Comparison of ENCODE assay signal across 8 mouse cellular contexts in genomic region chr2:130365211-130366094, GRCm38 (mm10). TPM values are rescaled to one million over a fixed set of nuclear protein-coding genes. Genes with fewer than 3 reads are reported as not detected.
DNase-seq lines count a peak whose midpoint lies in the region; ATAC-seq lines count a peak whose summit lies in the region.

No protein-coding gene starts in this region.

- peak; percentile 57 for DNase-seq in R1 (ENCODE audit: low read depth, low spot score)
- peak; percentile 32 for DNase-seq in embryo, embryonic 11 days
- peak; percentile 89 for DNase-seq in midbrain, embryonic 11.5 days (ENCODE audit: low spot score, missing footprints)
- DNase-seq in thymus, postnatal 4 days, result peak; percentile 68

- 0 out of 2 replicates have a peak, but pooled peaks have one; percentile 33 for ATAC-seq in hindbrain, embryonic 13.5 days (ENCODE audit: low FRiP score)
- peak; percentile 35; the same call in 1 of the 2 replicates for ATAC-seq in midbrain, embryonic 11.5 days (ENCODE audit: low FRiP score)
- no peak for ATAC-seq in erythroblast, adult 5-6 weeks (replicated peaks; ENCODE audit: low FRiP score, poor library complexity, severe bottlenecking)
- no peak for ATAC-seq in activated CD4-positive, CD25-positive, alpha-beta regulatory T cell, adult 4 months
- ATAC-seq in monocyte, adult 5-6 weeks (replicated peaks; ENCODE audit: insufficient number of reproducible peaks, low FRiP score, low TSS enrichment, poor library complexity, severe bottlenecking), result no peak

- H3K9me3 ChIP-seq in hindbrain, embryonic 13.5 days, result no peaks in the 10 kb centered on the region
- no peaks in the 10 kb centered on the region for H3K9me3 ChIP-seq in midbrain, embryonic 11.5 days (ENCODE audit: control insufficient read depth, low read length)

- H3K27ac ChIP-seq in hindbrain, embryonic 13.5 days, result no peak overlapping the region
- H3K27ac ChIP-seq in midbrain, embryonic 11.5 days (ENCODE audit: low read depth, low read length), result no peak overlapping the region

- H3K4me2 ChIP-seq in hindbrain, embryonic 13.5 days, result peak overlapping the region; percentile 56
- peak overlapping the region; percentile 41 for H3K4me2 ChIP-seq in midbrain, embryonic 11.5 days

- H3K4me3 ChIP-seq in hindbrain, embryonic 13.5 days, result peak overlapping the region; percentile 35
- H3K4me3 ChIP-seq in midbrain, embryonic 11.5 days (ENCODE audit: low read depth, low read length), result peak overlapping the region; percentile 24

- H3K4me1 ChIP-seq in hindbrain, embryonic 13.5 days (replicated peaks), result peaks cover 20% of the 10 kb centered on the region
- H3K4me1 ChIP-seq in midbrain, embryonic 11.5 days (ENCODE audit: control insufficient read depth, insufficient read depth, low read length), result peaks cover 7% of the 10 kb centered on the region

- peaks cover 62% of the 10 kb centered on the region for H3K27me3 ChIP-seq in hindbrain, embryonic 13.5 days
- H3K27me3 ChIP-seq in midbrain, embryonic 11.5 days (ENCODE audit: control insufficient read depth, insufficient read depth, low read length), result peaks cover 31% of the 10 kb centered on the region

- 9% methylated on average over 30 of the region's 30 CpGs for WGBS in hindbrain, embryonic 13.5 days
- 6% methylated on average over 30 of the region's 30 CpGs for WGBS in midbrain, embryonic 11.5 days

- H3K36me3 ChIP-seq in hindbrain, embryonic 13.5 days, result no peaks in the 10 kb centered on the region
- H3K36me3 ChIP-seq in midbrain, embryonic 11.5 days (ENCODE audit: control insufficient read depth, insufficient read depth, low read length), result no peaks in the 10 kb centered on the region

- peak overlapping the region; percentile 64 for H3K9ac ChIP-seq in hindbrain, embryonic 13.5 days
- H3K9ac ChIP-seq in midbrain, embryonic 11.5 days (ENCODE audit: low read length), result peak overlapping the region; percentile 14

RNA-seq across cellular contexts. Expression of gene Cpxm1, which starts 31.9 kb away (rescaled TPM):
- 29.0 and 32.6 TPM in 2 replicates for polyA plus RNA-seq in hindbrain, embryonic 13.5 days (2015; fragmentation: Nextera tagmentation; extraction: Ambion mirVana)
- 26.7 and 27.8 TPM in 2 replicates for polyA plus RNA-seq in midbrain, embryonic 11.5 days (2014; fragmentation: Nextera tagmentation; extraction: Ambion mirVana)
- not detected in 2 replicates for total RNA-seq in erythroblast, adult 5-6 weeks (2015; ENCODE audit: low replicate concordance)
- total RNA-seq in erythroblast, adult 5-6 weeks (2017; ENCODE audit: low replicate concordance), result not detected in 2 replicates
- polyA plus RNA-seq in activated CD4-positive, CD25-positive, alpha-beta regulatory T cell, adult 4 months (2017; shearing (Covaris generic)), result 1 to 10 TPM in 1 of 2 experiments, under 1 TPM in 1; 0.24 to 1.2 TPM
- total RNA-seq in monocyte, adult 5-6 weeks (2017), result 0.19 to 0.67 TPM in 2 of 3 replicates, not detected in the other

RNA-seq across cellular contexts. Expression of gene Gm28372, which starts 39.6 kb away (rescaled TPM):
- 0.16 TPM in 1 of 2 replicates, not detected in the other for polyA plus RNA-seq in hindbrain, embryonic 13.5 days (2015; fragmentation: Nextera tagmentation; extraction: Ambion mirVana)
- polyA plus RNA-seq in midbrain, embryonic 11.5 days (2014; fragmentation: Nextera tagmentation; extraction: Ambion mirVana), result not detected in 2 replicates
- not detected in 2 replicates for total RNA-seq in erythroblast, adult 5-6 weeks (2015; ENCODE audit: low replicate concordance)
- total RNA-seq in erythroblast, adult 5-6 weeks (2017; ENCODE audit: low replicate concordance), result not detected in 2 replicates
- not detected for polyA plus RNA-seq in activated CD4-positive, CD25-positive, alpha-beta regulatory T cell, adult 4 months (2017; shearing (Covaris generic))
- not detected in 3 replicates for total RNA-seq in monocyte, adult 5-6 weeks (2017)

RNA-seq across cellular contexts. Expression of gene 1700020A23Rik, which starts 39.6 kb away (rescaled TPM):
- 0.68 and 0.83 TPM in 2 replicates for polyA plus RNA-seq in hindbrain, embryonic 13.5 days (2015; fragmentation: Nextera tagmentation; extraction: Ambion mirVana)
- not detected in 2 replicates for polyA plus RNA-seq in midbrain, embryonic 11.5 days (2014; fragmentation: Nextera tagmentation; extraction: Ambion mirVana)
- not detected in 2 replicates for total RNA-seq in erythroblast, adult 5-6 weeks (2015; ENCODE audit: low replicate concordance)
- total RNA-seq in erythroblast, adult 5-6 weeks (2017; ENCODE audit: low replicate concordance), result not detected in 2 replicates
- not detected for polyA plus RNA-seq in activated CD4-positive, CD25-positive, alpha-beta regulatory T cell, adult 4 months (2017; shearing (Covaris generic))
- not detected in 3 replicates for total RNA-seq in monocyte, adult 5-6 weeks (2017)

RNA-seq across cellular contexts. Expression of gene Tmem239, which starts 40.8 kb away (rescaled TPM):
- 0.23 and 0.38 TPM in 2 replicates for polyA plus RNA-seq in hindbrain, embryonic 13.5 days (2015; fragmentation: Nextera tagmentation; extraction: Ambion mirVana)
- not detected in 2 replicates for polyA plus RNA-seq in midbrain, embryonic 11.5 days (2014; fragmentation: Nextera tagmentation; extraction: Ambion mirVana)
- total RNA-seq in erythroblast, adult 5-6 weeks (2015; ENCODE audit: low replicate concordance), result not detected in 2 replicates
- not detected in 2 replicates for total RNA-seq in erythroblast, adult 5-6 weeks (2017; ENCODE audit: low replicate concordance)
- polyA plus RNA-seq in activated CD4-positive, CD25-positive, alpha-beta regulatory T cell, adult 4 months (2017; shearing (Covaris generic)), result not detected
- not detected in 3 replicates for total RNA-seq in monocyte, adult 5-6 weeks (2017)

RNA-seq across cellular contexts. Expression of gene Vps16, which starts 58.7 kb away (rescaled TPM):
- 99.9 and 113 TPM in 2 replicates for polyA plus RNA-seq in hindbrain, embryonic 13.5 days (2015; fragmentation: Nextera tagmentation; extraction: Ambion mirVana)
- 83.7 and 91.7 TPM in 2 replicates for polyA plus RNA-seq in midbrain, embryonic 11.5 days (2014; fragmentation: Nextera tagmentation; extraction: Ambion mirVana)
- 35.1 and 78.4 TPM in 2 replicates for total RNA-seq in erythroblast, adult 5-6 weeks (2015; ENCODE audit: low replicate concordance)
- 37.1 and 47.7 TPM in 2 replicates for total RNA-seq in erythroblast, adult 5-6 weeks (2017; ENCODE audit: low replicate concordance)
- polyA plus RNA-seq in activated CD4-positive, CD25-positive, alpha-beta regulatory T cell, adult 4 months (2017; shearing (Covaris generic)), result 100 to 1,000 TPM; 132 to 174 TPM
- total RNA-seq in monocyte, adult 5-6 weeks (2017), result 199 to 267 TPM (median 223 TPM) in 3 replicates

Comparison
In these comparisons a context has a peak if more than half of its experiments do, and no peak if none do; other contexts are left out.
1. DNase-seq: peak in every context shown above with its lines; median percentile 89 in midbrain, embryonic 11.5 days; 68 in thymus, postnatal 4 days; 57 in R1; 32 in embryo, embryonic 11 days.
2. ATAC-seq: peak in hindbrain, embryonic 13.5 days (single experiment) and midbrain, embryonic 11.5 days (single experiment); none in erythroblast, adult 5-6 weeks (single experiment), activated CD4-positive, CD25-positive, alpha-beta regulatory T cell, adult 4 months (single experiment) and monocyte, adult 5-6 weeks (single experiment).
3. RNA of gene Cpxm1, which starts 31.9 kb away (polyA plus RNA-seq): 29.0 to 32.6 TPM in hindbrain, embryonic 13.5 days and 26.7 to 27.8 TPM in midbrain, embryonic 11.5 days; 0.24 to 1.2 TPM in activated CD4-positive, CD25-positive, alpha-beta regulatory T cell, adult 4 months; every median in the first group is over 10 times any median in the second.